Mouse (Mus musculus): ENCODE results near the gene Prss53. TPM values are rescaled to one million over a fixed set of nuclear protein-coding genes. Genes with fewer than 3 reads are reported as not detected.

Gene Prss53
- total and polyA plus RNA-seq, 3 experiments, result 0.30 TPM; not detected in 2

- no peak for DNase-seq (ENCODE audit: extremely low read depth)
- Histone ChIP-seq H3K79me2 (replicated peaks; ENCODE audit: control insufficient read depth, extremely low read depth, insufficient read depth, poor library complexity, severe bottlenecking) (no peaks in the 10 kb centered on the region), H3K36me3 (replicated peaks in 1 of 2; ENCODE audit: control insufficient read depth in 1 of 2, insufficient read depth in 1 of 2, low read length in 1 of 2) (no peaks in the 10 kb centered on the region), H3K9ac (ENCODE audit: insufficient read depth, low read depth) (peak overlapping the region; percentile 57), H3K4me2 (ENCODE audit: insufficient read depth, low read depth, poor library complexity, severe bottlenecking) (peak overlapping the region; percentile 82), H3K4me3 (replicated peaks in 1 of 3; ENCODE audit: low read depth in 2 of 3, low read length in 2 of 3, poor library complexity in 1 of 3) (peak overlapping the region; percentile 48 to 74 (median 59)), H3K27me3 (replicated peaks) (peaks cover 14% of the 10 kb centered on the region), H3K9me3 (replicated peaks; ENCODE audit: low read length) (no peaks in the 10 kb centered on the region), H3K27ac (ENCODE audit: insufficient read depth, low read depth) (no peak overlapping the region), H3K4me1 (ENCODE audit: control insufficient read depth in 1 of 2, insufficient read depth in 2 of 2) (peaks cover 8 to 35% of the 10 kb centered on the region in 2 experiments)
- dilution Hi-C loops (cut with MboI; ENCODE audit: extremely low pct_ligation_motif_present, extremely low pct_unique_long_range_greater_than_20kb, low sequenced_read_pairs) (no loop called here), in situ Hi-C loops (cut with MboI; ENCODE audit: low pct_ligation_motif_present, low pct_unique_long_range_greater_than_20kb, low sequenced_read_pairs) (no loop called here)
- TF ChIP-seq ZC3H11A (IDR thresholded peaks at IDR 0.05; ENCODE audit: low read depth, low read length) (no peak), NRF1 (IDR thresholded peaks at IDR 0.05; ENCODE audit: low read depth, low read length) (no peak), JUN (IDR thresholded peaks at IDR 0.05; ENCODE audit: insufficient read depth, low read depth, low read length) (no peak), IRF4 (IDR thresholded peaks at IDR 0.05; ENCODE audit: low read depth, low read length) (no peak), RAD21 (IDR thresholded peaks at IDR 0.05; ENCODE audit: low read depth, low read length) (no peak), CHD2 (IDR thresholded peaks at IDR 0.05; ENCODE audit: low read length) (no peak), JUND (conservative IDR thresholded peaks at IDR 0.05; ENCODE audit: low read depth, low read length) (no peak), CHD1 (IDR thresholded peaks at IDR 0.05; ENCODE audit: low read depth, low read length) (no peak), RCOR1 (conservative IDR thresholded peaks at IDR 0.05; ENCODE audit: low read depth, low read length) (no peak), MXI1 (IDR thresholded peaks at IDR 0.05; ENCODE audit: low read depth, low read length) (no peak), NELFE (IDR thresholded peaks at IDR 0.05; ENCODE audit: low read depth, low read length) (no peak), GABPA (IDR thresholded peaks at IDR 0.05; ENCODE audit: insufficient replicate concordance, low read depth, low read length) (no peak), MAX (IDR thresholded peaks at IDR 0.05; ENCODE audit: low read length) (no peak)
These were observed 45.0 kb upstream of the Prss53 start for GRCm38 (mm10) chr7:127935748-127936159.

- Histone ChIP-seq H3K4me2 (ENCODE audit: insufficient read depth, low read depth, poor library complexity, severe bottlenecking) (peak overlapping the region; percentile 82), H3K36me3 (replicated peaks in 1 of 2; ENCODE audit: control insufficient read depth in 1 of 2, insufficient read depth in 1 of 2, low read length in 1 of 2) (no peaks in the 10 kb centered on the region), H3K4me1 (ENCODE audit: control insufficient read depth in 1 of 2, insufficient read depth in 2 of 2) (peaks cover 8 to 40% of the 10 kb centered on the region in 2 experiments), H3K27ac (ENCODE audit: insufficient read depth, low read depth) (no peak overlapping the region), H3K9ac (ENCODE audit: insufficient read depth, low read depth) (peak overlapping the region; percentile 69), H3K4me3 (replicated peaks in 1 of 3; ENCODE audit: low read depth in 2 of 3, low read length in 2 of 3, poor library complexity in 1 of 3) (peak overlapping the region; percentile 58 to 74 (median 59)), H3K79me2 (replicated peaks; ENCODE audit: control insufficient read depth, extremely low read depth, insufficient read depth, poor library complexity, severe bottlenecking) (no peaks in the 10 kb centered on the region), H3K9me3 (replicated peaks; ENCODE audit: low read length) (no peaks in the 10 kb centered on the region), H3K27me3 (replicated peaks) (peaks cover 10% of the 10 kb centered on the region)
- in situ Hi-C loops (cut with MboI; ENCODE audit: low pct_ligation_motif_present, low pct_unique_long_range_greater_than_20kb, low sequenced_read_pairs), result no loop called here
- DNase-seq (ENCODE audit: extremely low read depth), result peak; percentile 97
- dilution Hi-C loops (cut with MboI; ENCODE audit: extremely low pct_ligation_motif_present, extremely low pct_unique_long_range_greater_than_20kb, low sequenced_read_pairs), result no loop called here
- TF ChIP-seq USF1 (IDR thresholded peaks at IDR 0.05; ENCODE audit: low read depth, low read length) (no peak), MEF2A (IDR thresholded peaks at IDR 0.05; ENCODE audit: borderline replicate concordance, low read depth, low read length) (peak; percentile 31; the same call in 1 of the 2 replicates), ZMIZ1 (IDR thresholded peaks at IDR 0.05; ENCODE audit: low read depth, low read length) (peak; percentile 82), CHD1 (IDR thresholded peaks at IDR 0.05; ENCODE audit: low read depth, low read length) (no peak), MAFK (IDR thresholded peaks at IDR 0.05; ENCODE audit: insufficient replicate concordance, low read length) (no peak), SIN3A (IDR thresholded peaks at IDR 0.05; ENCODE audit: low read length) (peak; percentile 96), ZNF384 (IDR thresholded peaks at IDR 0.05; ENCODE audit: low read depth, low read length) (peak; percentile 76), USF2 (conservative IDR thresholded peaks at IDR 0.05; ENCODE audit: low read depth, low read length) (no peak), CTCF (conservative IDR thresholded peaks at IDR 0.05 in 1 of 2, IDR thresholded peaks at IDR 0.05 in 1 of 2; ENCODE audit: low read depth in 2 of 2, low read length in 2 of 2) (peak; percentile 34 to 96; a peak in 2 of 4 replicates), E2F4 (IDR thresholded peaks at IDR 0.05; ENCODE audit: insufficient replicate concordance, low read depth, low read length) (0 out of 2 replicates have a peak, but pooled peaks have one; percentile 40), TBP (conservative IDR thresholded peaks at IDR 0.05; ENCODE audit: low read depth, low read length) (peak; percentile 47; the same call in 1 of the 2 replicates), TCF12 (IDR thresholded peaks at IDR 0.05; ENCODE audit: low read depth, low read length) (peak; percentile 92), MAZ (IDR thresholded peaks at IDR 0.05; ENCODE audit: low read depth, low read length) (peak; percentile 55; the same call in 1 of the 2 replicates), MAX (IDR thresholded peaks at IDR 0.05; ENCODE audit: low read length) (peak; percentile 82), EP300 (IDR thresholded peaks at IDR 0.05; ENCODE audit: low read length) (no peak), MYC (IDR thresholded peaks at IDR 0.05; ENCODE audit: low read depth, low read length) (peak; percentile 94), POLR2A (IDR thresholded peaks at IDR 0.05; ENCODE audit: low read depth, low read length) (peak; percentile 91), PAX5 (IDR thresholded peaks at IDR 0.05; ENCODE audit: low read length) (no peak), NELFE (IDR thresholded peaks at IDR 0.05; ENCODE audit: low read depth, low read length) (peak; percentile 82), UBTF (IDR thresholded peaks at IDR 0.05; ENCODE audit: low read depth, low read length) (no peak), ETS1 (conservative IDR thresholded peaks at IDR 0.05; ENCODE audit: low read depth, low read length) (peak; percentile 53), HCFC1 (IDR thresholded peaks at IDR 0.05; ENCODE audit: low read depth, low read length) (peak; percentile 78), CHD2 (IDR thresholded peaks at IDR 0.05; ENCODE audit: low read length) (peak; percentile 86)
These were observed 44.4 kb upstream of the Prss53 start for GRCm38 (mm10) chr7:127935028-127935722.

Measured in CH12.LX (cell line).